Mouse (Mus musculus) intestine, embryonic 14.5 days (tissue): ENCODE measurements at regions not wholly inside any gene's neighbourhood (a gene's known extent, or its start where the extent isn't known, plus 50 kb on each side); places are given as distances from the start of the nearest gene placed in this dataset.

Experiments used
- ATAC-seq: fragments of 200-750 bp; cut with Nextera tagmentation; replicated peaks from 2 replicates; pipeline ENCODE4 v1.8.0; 2017; ENCODE audit warnings: low read depth, moderate number of reproducible peaks, moderate TSS enrichment, moderate library complexity; ENCODE audit not compliant: low FRiP score, low TSS enrichment
- DNase-seq: peaks from one replicate; pipeline ENCODE4 v3.0.0-alpha.2; 2018; ENCODE audit warnings: low spot score
- H3K27ac ChIP-seq: fragments of 300-500 bp; sonication (generic); 2 replicates; pipeline ENCODE4 v1.5.1; 2014; ENCODE audit warnings: low read depth, mild to moderate bottlenecking, control low read depth
- H3K27me3 ChIP-seq: fragments of 300-500 bp; sonication (generic); replicated peaks from 2 replicates; pipeline ENCODE4 v1.6.1; 2014; ENCODE audit warnings: low read length, control low read depth; ENCODE audit not compliant: control insufficient read depth, insufficient read depth
- H3K36me3 ChIP-seq: fragments of 300-500 bp; sonication (generic); 2 replicates; pipeline ENCODE4 v1.6.1; 2014; ENCODE audit warnings: low read length, control low read depth; ENCODE audit not compliant: control insufficient read depth, insufficient read depth
- H3K4me1 ChIP-seq: fragments of 300-500 bp; sonication (generic); replicated peaks from 2 replicates; pipeline ENCODE4 v1.6.1; 2014; ENCODE audit warnings: low read length, control low read depth, mixed read lengths; ENCODE audit not compliant: control insufficient read depth, insufficient read depth
- H3K4me2 ChIP-seq: fragments of 300-500 bp; sonication (generic); 2 replicates; pipeline ENCODE4 v1.6.1; 2014; ENCODE audit warnings: low read length
- H3K4me3 ChIP-seq: fragments of 300-500 bp; sonication (generic); 2 replicates; pipeline ENCODE4 v1.5.1; 2014; ENCODE audit warnings: low read depth, low read length, control low read depth, mixed read lengths
- H3K9ac ChIP-seq: fragments of 300-500 bp; sonication (generic); 2 replicates; pipeline ENCODE4 v1.6.1; 2014; ENCODE audit warnings: mild to moderate bottlenecking, low read length
- H3K9me3 ChIP-seq: fragments of 300-500 bp; sonication (generic); 2 replicates; pipeline ENCODE4 v1.6.1; 2016; ENCODE audit warnings: low read length, control low read depth; ENCODE audit not compliant: control insufficient read depth
- WGBS: fragments of 180-500 bp; shearing (Covaris S2); extraction: QIAGEN DNeasy Blood & Tissue Kit; methylation state at CpG from one replicate; pipeline ENCODE4 v1.1.7; 2014; 5-methylcytosine and 5-hydroxymethylcytosine counted together

- H3K9me3 ChIP-seq, result no peaks in the 10 kb centered on the region
- 88% methylated on average over 4 of the region's 4 CpGs for WGBS
- H3K4me2 ChIP-seq, result no peak overlapping the region
- H3K4me1 ChIP-seq, result no peaks in the 10 kb centered on the region
- no peak for ATAC-seq
- no peaks in the 10 kb centered on the region for H3K36me3 ChIP-seq
- no peak for DNase-seq
- H3K27ac ChIP-seq, result no peak overlapping the region
- H3K27me3 ChIP-seq, result no peaks in the 10 kb centered on the region
- H3K9ac ChIP-seq, result no peak overlapping the region
- no peak overlapping the region for H3K4me3 ChIP-seq
These were observed 1411.6 kb upstream of the A1bg start for GRCm38 (mm10) chr15:62334256-62335009.

GRCm38 (mm10) chr15:62332129-62332528 is 1409.3 kb upstream of the A1bg start:
- 74% methylated on average over 5 of the region's 5 CpGs for WGBS
- Histone ChIP-seq H3K27me3 (no peaks in the 10 kb centered on the region), H3K9me3 (no peaks in the 10 kb centered on the region), H3K27ac (no peak overlapping the region), H3K9ac (no peak overlapping the region), H3K4me1 (peaks cover 8% of the 10 kb centered on the region), H3K4me3 (no peak overlapping the region), H3K4me2 (no peak overlapping the region), H3K36me3 (no peaks in the 10 kb centered on the region)
- no peak for DNase-seq
- no peak for ATAC-seq

DNA sequence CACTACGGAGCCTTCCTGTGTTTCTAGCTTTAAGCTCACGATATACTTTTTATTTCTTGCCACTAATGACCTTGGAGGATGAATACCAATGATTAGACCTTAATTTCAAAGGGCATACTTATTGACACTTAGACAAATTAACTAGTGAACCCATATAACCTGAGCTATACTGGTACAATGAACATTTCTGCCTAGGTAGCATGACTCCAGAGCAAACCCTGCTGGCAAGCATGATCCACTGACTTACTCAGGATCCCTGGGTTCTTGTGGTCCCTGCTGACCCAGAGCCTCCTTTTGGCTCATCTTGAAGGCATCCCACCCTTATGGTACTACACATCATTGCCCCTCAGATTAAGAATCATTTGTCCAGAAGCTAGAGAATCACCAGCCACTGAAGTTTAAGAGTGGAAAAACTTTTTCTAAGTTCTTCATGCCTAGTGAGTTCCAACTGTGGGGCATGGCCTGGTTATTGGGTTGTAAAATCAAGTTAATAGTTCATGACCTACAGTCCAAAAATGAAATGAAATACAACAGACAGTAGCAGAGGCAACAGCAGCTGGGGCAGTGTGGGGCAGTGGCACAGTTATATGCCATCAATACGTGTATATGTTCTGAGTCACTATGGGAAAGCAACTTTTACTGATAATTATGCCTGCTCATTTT is 1408.5 kb upstream of the A1bg start:
- Histone ChIP-seq H3K4me3 (no peak overlapping the region), H3K27ac (no peak overlapping the region), H3K9me3 (no peaks in the 10 kb centered on the region), H3K27me3 (no peaks in the 10 kb centered on the region), H3K9ac (no peak overlapping the region), H3K4me1 (peaks cover 8% of the 10 kb centered on the region), H3K36me3 (no peaks in the 10 kb centered on the region), H3K4me2 (no peak overlapping the region)
- ATAC-seq, result no peak
- DNase-seq, result no peak
- WGBS, result 94% methylated on average over 3 of the region's 3 CpGs

- peaks cover 8% of the 10 kb centered on the region for H3K4me1 ChIP-seq
- no peaks in the 10 kb centered on the region for H3K27me3 ChIP-seq
- 7% methylated on average over 3 of the region's 3 CpGs for WGBS
- H3K9ac ChIP-seq, result no peak overlapping the region
- DNase-seq (no peak), ATAC-seq (no peak)
- no peaks in the 10 kb centered on the region for H3K9me3 ChIP-seq
- H3K27ac ChIP-seq, result no peak overlapping the region
- no peak overlapping the region for H3K4me3 ChIP-seq
- H3K4me2 ChIP-seq, result no peak overlapping the region
- no peaks in the 10 kb centered on the region for H3K36me3 ChIP-seq
These were observed 1406.1 kb upstream of the A1bg start for GRCm38 (mm10) chr15:62328920-62329319.

DNA sequence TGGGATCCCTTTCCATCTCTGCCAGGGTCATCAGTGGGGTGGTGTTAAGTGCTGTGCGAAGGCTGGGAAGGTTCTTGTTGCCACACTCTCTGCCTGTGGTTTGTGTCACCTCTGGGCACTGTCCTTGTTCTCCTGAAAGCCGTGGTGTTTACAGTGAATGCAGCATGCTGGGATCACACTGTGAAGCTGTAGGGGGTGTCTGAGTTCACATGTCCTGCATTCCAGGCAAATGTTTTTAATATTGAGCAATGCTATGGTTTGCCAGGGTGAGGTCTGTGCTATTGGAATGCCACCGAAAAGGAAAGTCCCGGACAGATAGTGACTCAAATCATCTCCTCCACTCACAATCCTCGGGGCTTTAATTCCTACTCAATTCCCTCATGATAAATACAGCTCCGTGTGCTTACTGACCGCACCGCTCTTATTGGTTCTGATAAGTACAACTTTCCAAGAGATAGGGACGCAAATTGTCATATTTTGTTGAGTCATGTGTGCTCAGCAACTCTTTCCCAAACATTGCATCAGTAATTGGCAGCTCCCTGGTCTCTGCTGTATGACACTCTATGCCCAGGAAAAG is 1405.6 kb upstream of the A1bg start:
- Histone ChIP-seq H3K36me3 (no peaks in the 10 kb centered on the region), H3K4me1 (peaks cover 8% of the 10 kb centered on the region), H3K27me3 (no peaks in the 10 kb centered on the region), H3K9me3 (no peaks in the 10 kb centered on the region), H3K4me2 (0 out of 2 replicates have a peak overlapping the region, but pooled peaks have one; percentile 4), H3K27ac (no peak overlapping the region), H3K4me3 (no peak overlapping the region), H3K9ac (no peak overlapping the region)
- no peak for DNase-seq
- 41% methylated on average over 9 of the region's 9 CpGs for WGBS
- ATAC-seq, result no peak

GRCm38 (mm10) chr15:62327481-62327880 is 1404.7 kb upstream of the A1bg start:
- no peak for DNase-seq
- Histone ChIP-seq H3K4me3 (no peak overlapping the region), H3K4me2 (no peak overlapping the region), H3K4me1 (peaks cover 8% of the 10 kb centered on the region), H3K27me3 (no peaks in the 10 kb centered on the region), H3K9ac (no peak overlapping the region), H3K36me3 (no peaks in the 10 kb centered on the region), H3K27ac (no peak overlapping the region), H3K9me3 (no peaks in the 10 kb centered on the region)
- ATAC-seq, result no peak
- 55% methylated on average over 2 of the region's 2 CpGs for WGBS

DNA sequence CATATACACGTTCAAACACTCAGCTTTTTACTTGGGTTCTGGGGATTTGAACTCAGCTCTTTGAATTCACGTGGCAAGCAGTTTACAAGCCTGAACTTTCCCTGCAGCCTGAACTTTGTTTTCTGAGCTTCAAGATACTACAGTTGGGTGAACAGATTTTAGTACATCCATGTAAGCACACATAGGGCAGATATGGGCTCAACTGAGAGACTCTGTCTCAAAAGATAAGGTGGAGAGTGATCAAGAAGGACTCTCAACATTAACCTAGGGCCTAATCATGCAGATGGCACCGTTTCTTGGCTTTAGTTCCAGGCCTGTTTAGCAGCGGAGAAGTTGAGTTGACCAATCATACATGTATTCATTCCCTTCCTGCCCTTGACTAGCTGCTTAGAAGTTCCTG is 1403.7 kb upstream of the A1bg start:
- Histone ChIP-seq H3K27ac (no peak overlapping the region), H3K4me2 (no peak overlapping the region), H3K4me3 (no peak overlapping the region), H3K27me3 (no peaks in the 10 kb centered on the region), H3K4me1 (peaks cover 8% of the 10 kb centered on the region), H3K36me3 (no peaks in the 10 kb centered on the region), H3K9ac (no peak overlapping the region), H3K9me3 (no peaks in the 10 kb centered on the region)
- DNase-seq (no peak), ATAC-seq (no peak)
- 89% methylated on average over 4 of the region's 4 CpGs for WGBS

DNA sequence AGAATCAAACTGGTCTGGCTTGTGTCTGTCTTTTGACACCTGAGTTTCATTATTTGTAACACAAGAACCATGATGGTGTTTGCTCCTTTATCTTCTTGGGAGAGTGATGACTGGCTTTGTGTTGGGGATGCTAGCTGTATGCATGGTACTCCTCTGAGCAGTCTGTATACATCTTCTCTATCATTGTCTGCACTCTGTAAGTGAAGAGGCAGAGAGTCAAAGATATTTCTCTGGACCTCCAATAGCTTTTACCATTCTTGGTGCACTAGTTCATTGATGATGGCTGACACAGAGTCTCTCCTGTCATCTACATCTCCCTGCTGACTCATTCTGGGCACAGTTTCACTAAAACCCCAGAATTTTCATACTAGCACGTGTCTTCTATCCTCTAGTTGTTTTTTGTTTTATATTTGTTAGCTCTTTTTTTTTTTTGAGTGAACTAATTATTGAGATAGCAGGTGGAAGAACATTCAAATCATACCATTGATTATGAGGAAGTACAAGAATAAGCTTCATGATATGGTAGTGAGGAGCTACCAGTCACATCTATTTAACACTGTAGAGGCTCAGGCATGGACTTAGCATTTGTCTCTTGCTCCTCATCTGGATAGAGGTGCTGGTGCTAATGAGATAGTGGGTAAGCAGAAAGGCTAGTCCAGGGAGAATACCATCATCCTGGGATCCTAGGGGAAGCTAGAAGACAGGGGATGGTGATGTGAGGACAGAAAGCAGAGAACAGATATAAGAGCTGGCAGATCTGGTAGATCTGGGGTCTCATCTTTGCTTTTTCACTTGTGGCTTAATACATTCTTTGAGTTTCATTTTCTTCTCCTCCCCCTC is 1402.9 kb upstream of the A1bg start:
- WGBS, result 83% methylated on average over 1 of the region's 1 CpGs
- ATAC-seq, result no peak
- H3K9me3 ChIP-seq, result no peaks in the 10 kb centered on the region
- H3K27ac ChIP-seq, result no peak overlapping the region
- H3K9ac ChIP-seq, result no peak overlapping the region
- no peak overlapping the region for H3K4me2 ChIP-seq
- DNase-seq, result no peak
- no peaks in the 10 kb centered on the region for H3K36me3 ChIP-seq
- no peaks in the 10 kb centered on the region for H3K27me3 ChIP-seq
- peaks cover 8% of the 10 kb centered on the region for H3K4me1 ChIP-seq
- no peak overlapping the region for H3K4me3 ChIP-seq
